Mouse (Mus musculus) liver, postnatal 0 days (tissue): ENCODE results near the gene Egfem1.

ENCODE experiments used
- CTCF ChIP-seq: sonication (generic); IDR thresholded peaks from 2 replicates; pipeline ENCODE4 v1.5.1; 2016; ENCODE audit warnings: antibody characterized with exemption, low read depth
- EP300 ChIP-seq: IDR thresholded peaks from 2 replicates; pipeline ENCODE4 v1.6.1; 2016; ENCODE audit warnings: antibody characterized with exemption, low read depth, mild to moderate bottlenecking

DNA sequence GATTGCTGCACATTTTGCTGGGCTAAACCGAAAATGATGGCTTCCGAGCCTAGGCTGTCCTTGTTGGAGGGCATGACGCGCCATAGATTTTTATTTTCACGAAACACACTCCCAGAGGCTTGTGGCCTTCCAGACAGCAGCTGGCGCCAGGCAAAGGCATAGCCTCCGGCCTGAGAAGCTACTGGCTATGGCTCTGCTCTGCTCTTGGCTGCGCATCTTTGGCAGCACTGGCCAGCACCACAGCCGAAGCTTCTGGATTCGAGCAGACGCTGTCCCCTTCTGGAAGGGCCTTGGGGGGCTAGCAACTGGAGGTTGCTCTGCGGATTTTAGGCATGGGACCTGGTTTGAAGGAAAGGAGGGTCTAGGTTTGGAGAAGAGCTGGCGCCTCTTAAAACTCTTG lies 306 bp upstream of the Egfem1 start:
- TF ChIP-seq EP300 = no peak
- TF ChIP-seq CTCF = no peak
